Mouse (Mus musculus) heart, postnatal 0 days (tissue): ENCODE data around the gene Gm16867.
"Not testable (repeated sequence)": the region's sequence is repeated elsewhere in the genome, so short reads cannot be mapped to it uniquely, and the experiment has no call there.

Experiments
- CTCF ChIP-seq: IDR thresholded peaks from 2 replicates; pipeline ENCODE4 v1.5.1; 2016; ENCODE audit warnings: antibody characterized with exemption, control low read depth, low read depth
- EP300 ChIP-seq: IDR thresholded peaks from 2 replicates; pipeline ENCODE4 v1.6.1; 2016; ENCODE audit warnings: antibody characterized with exemption, low read depth

GRCm38 (mm10) chr14:69507000-69507399 is 3.8 kb upstream of the Gm16867 start:
- TF ChIP-seq CTCF, EP300: not testable (repeated sequence)
